Mouse (Mus musculus) spleen, adult 2 months (tissue): ENCODE measurements around the gene Lrmda.

ENCODE experiments used
- CTCF ChIP-seq: fragments of 200-500 bp; IDR thresholded peaks from 2 replicates; pipeline ENCODE4 v1.5.1; 2011; ENCODE audit warnings: mild to moderate bottlenecking, inconsistent platforms; ENCODE audit not compliant: insufficient read depth, insufficient read length, insufficient replicate concordance; ENCODE audit errors: extremely low read depth
- POLR2A ChIP-seq: fragments of 200-500 bp; IDR thresholded peaks from 2 replicates; pipeline ENCODE4 v1.6.1; 2011; ENCODE audit warnings: low read depth, low read length, inconsistent platforms

- no peak for TF ChIP-seq CTCF
- no peak for TF ChIP-seq POLR2A
Measured at GRCm38 (mm10) chr14:22126859-22127258, 107.3 kb downstream of the Lrmda start.
